Mouse (Mus musculus): Measurements from ENCODE around the gene Ttc27. TPM values are rescaled to one million over a fixed set of nuclear protein-coding genes. Genes with fewer than 3 reads are reported as not detected.

The Ttc27 gene
- polyA plus RNA-seq, 1 experiment: 23.0 TPM

DNA sequence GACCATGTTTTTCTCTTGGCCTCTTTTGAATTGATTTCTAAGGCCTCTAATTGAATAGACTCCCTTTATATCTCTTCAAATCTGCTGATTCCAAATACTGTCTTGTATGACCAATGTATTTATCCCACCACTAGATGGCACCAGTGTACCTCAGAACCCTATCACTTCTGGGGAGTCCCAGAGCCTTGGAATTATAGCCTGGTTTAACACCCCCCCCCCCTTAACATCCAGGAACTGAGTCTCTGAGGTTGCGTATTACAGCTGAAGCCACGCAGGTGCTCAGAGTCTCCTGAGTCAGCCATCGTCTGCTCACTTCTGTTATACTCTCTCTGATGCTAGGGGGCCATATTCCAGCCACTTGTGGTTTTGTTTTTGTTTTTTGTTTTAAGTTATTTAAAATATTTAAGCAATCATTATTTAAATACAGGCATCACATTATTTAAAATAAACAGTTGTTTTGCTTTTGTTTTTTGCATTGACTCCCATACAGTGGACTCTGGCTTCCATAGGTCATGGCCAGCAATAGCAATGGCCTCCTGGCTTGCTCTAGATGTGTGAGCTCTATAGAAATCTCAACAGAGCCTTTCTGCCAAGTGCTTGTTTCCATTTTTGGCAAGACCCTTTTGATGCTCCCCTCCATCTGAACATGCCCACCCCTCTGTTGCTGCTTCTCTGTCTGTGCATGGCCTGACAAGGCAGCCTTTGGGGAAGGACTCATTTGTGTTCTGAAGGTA, 93.5 kb downstream of the Ttc27 start:
- Histone ChIP-seq H3K4me1 (ENCODE audit: control insufficient read depth, insufficient read depth, low read length) (no peaks in the 10 kb centered on the region; the same call in 1 of the 2 replicates), H3K4me3 (replicated peaks; ENCODE audit: control insufficient read depth, low read depth, low read length) (no peak overlapping the region), H3K27ac (ENCODE audit: control insufficient read depth, insufficient read depth, low read depth, low read length, poor library complexity) (no peak overlapping the region)
- TF ChIP-seq CTCF (IDR thresholded peaks at IDR 0.05; ENCODE audit: control insufficient read depth, insufficient read depth, low read length) (no peak), POLR2A (IDR thresholded peaks at IDR 0.05; ENCODE audit: borderline replicate concordance, control insufficient read depth, low read depth, low read length) (no peak)
- 68% methylated on average over 3 of the region's 3 CpGs for whole genome bisulfite sequencing

DNA sequence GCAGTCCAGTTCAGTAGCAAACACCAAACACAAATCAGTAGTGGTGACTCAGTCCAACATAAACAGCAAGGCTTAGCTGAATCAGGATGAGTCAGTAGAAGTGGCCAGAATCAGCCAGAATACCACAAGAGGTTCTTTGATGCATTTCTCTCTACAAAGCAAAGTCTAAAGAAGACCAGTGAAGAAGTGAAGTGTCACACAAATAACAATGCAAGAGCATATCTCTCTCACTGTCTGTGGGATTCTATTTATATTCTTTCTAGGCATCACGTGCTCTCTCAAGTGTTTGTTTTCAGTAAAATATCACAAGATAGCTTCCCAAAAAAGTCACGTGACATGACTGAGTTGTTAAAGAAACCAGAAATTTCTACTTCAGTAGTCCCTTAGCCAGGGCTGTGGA, 102.2 kb downstream of the Ttc27 start:
- no peaks in the 10 kb centered on the region for H3K4me1 ChIP-seq (ENCODE audit: control insufficient read depth, insufficient read depth, low read length)
- TF ChIP-seq POLR2A (IDR thresholded peaks at IDR 0.05; ENCODE audit: borderline replicate concordance, control insufficient read depth, low read depth, low read length): no peak
- TF ChIP-seq CTCF (IDR thresholded peaks at IDR 0.05; ENCODE audit: control insufficient read depth, insufficient read depth, low read length): no peak
- no peak overlapping the region for H3K27ac ChIP-seq (ENCODE audit: control insufficient read depth, insufficient read depth, low read depth, low read length, poor library complexity)
- WGBS: 68% methylated on average over 2 of the region's 2 CpGs
- H3K4me3 ChIP-seq (replicated peaks; ENCODE audit: control insufficient read depth, low read depth, low read length): no peak overlapping the region

DNA sequence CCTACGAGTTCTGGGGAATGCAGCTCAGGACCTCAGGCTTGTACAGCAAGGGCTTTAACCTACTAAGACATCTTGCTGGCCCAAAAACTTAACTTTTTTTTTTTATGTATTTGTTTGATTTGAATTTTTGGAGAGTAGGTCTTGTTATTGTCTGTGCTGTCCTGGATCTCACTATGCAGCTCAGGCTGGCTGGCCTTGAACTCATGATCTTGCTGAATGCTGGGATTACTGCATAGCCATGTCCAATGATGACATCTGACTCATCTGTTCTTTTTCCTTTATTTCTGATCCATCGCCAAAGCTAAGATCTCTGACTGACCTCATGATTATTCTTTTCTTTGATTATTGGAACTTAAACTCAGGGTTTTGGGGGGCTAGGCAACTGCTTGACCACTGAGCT, 113.3 kb downstream of the Ttc27 start:
- Histone ChIP-seq H3K27ac (ENCODE audit: control insufficient read depth, insufficient read depth, low read depth, low read length, poor library complexity) (no peak overlapping the region), H3K4me1 (ENCODE audit: control insufficient read depth, insufficient read depth, low read length) (no peaks in the 10 kb centered on the region), H3K4me3 (replicated peaks; ENCODE audit: control insufficient read depth, low read depth, low read length) (no peak overlapping the region)
- 75% methylated on average over 2 of the region's 2 CpGs for WGBS
- no peak for TF ChIP-seq CTCF (IDR thresholded peaks at IDR 0.05; ENCODE audit: control insufficient read depth, insufficient read depth, low read length)
- no peak for TF ChIP-seq POLR2A (IDR thresholded peaks at IDR 0.05; ENCODE audit: borderline replicate concordance, control insufficient read depth, low read depth, low read length)

DNA sequence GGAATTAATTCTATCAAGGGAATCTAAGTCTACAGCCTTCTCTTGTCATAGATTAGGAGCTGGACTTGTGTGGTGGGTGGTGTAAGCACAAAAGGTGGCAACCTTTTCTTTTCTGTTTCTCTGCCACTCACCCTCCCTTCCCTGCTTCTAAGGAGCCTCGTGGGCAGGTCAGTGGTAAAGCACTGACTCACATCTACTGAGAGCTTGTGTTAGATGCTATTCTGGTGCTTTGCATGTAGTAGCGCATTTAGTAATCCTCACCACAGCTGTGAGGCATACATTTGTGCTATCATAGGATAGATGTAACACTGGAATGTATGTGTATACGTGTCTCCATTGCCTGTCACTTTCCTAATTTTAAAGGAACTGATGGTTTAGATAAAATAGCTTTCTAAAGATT, 124.2 kb downstream of the Ttc27 start:
- Histone ChIP-seq H3K27ac (ENCODE audit: control insufficient read depth, insufficient read depth, low read depth, low read length, poor library complexity) (no peak overlapping the region), H3K4me3 (replicated peaks; ENCODE audit: control insufficient read depth, low read depth, low read length) (no peak overlapping the region), H3K4me1 (ENCODE audit: control insufficient read depth, insufficient read depth, low read length) (no peaks in the 10 kb centered on the region)
- WGBS: 79% methylated on average over 3 of the region's 3 CpGs
- no peak for TF ChIP-seq CTCF (IDR thresholded peaks at IDR 0.05; ENCODE audit: control insufficient read depth, insufficient read depth, low read length)
- no peak for TF ChIP-seq POLR2A (IDR thresholded peaks at IDR 0.05; ENCODE audit: borderline replicate concordance, control insufficient read depth, low read depth, low read length)

DNA sequence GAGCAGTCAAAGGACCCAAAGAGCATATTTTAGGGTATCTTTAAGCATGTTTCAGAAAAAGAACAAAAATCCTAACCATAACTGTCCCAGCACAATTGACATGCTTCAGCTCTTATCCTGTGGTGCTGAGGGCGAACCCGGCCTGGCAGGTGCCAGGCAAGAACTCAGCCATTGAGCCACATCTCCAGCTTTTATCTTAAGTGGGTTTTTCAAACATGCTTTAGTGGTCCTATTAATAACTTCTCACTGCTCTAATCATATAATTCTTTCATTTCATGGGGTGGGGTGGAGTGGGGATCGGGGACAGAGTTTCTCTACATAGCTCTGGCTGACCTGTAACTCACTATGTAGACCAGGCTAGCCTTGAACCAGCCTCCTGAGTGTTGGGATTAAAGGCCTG, 125.1 kb downstream of the Ttc27 start:
- TF ChIP-seq CTCF (IDR thresholded peaks at IDR 0.05; ENCODE audit: control insufficient read depth, insufficient read depth, low read length) (no peak), POLR2A (IDR thresholded peaks at IDR 0.05; ENCODE audit: borderline replicate concordance, control insufficient read depth, low read depth, low read length) (no peak)
- Histone ChIP-seq H3K4me3 (replicated peaks; ENCODE audit: control insufficient read depth, low read depth, low read length) (no peak overlapping the region), H3K4me1 (ENCODE audit: control insufficient read depth, insufficient read depth, low read length) (no peaks in the 10 kb centered on the region), H3K27ac (ENCODE audit: control insufficient read depth, insufficient read depth, low read depth, low read length, poor library complexity) (no peak overlapping the region)
- 76% methylated on average over 3 of the region's 3 CpGs for WGBS

DNA sequence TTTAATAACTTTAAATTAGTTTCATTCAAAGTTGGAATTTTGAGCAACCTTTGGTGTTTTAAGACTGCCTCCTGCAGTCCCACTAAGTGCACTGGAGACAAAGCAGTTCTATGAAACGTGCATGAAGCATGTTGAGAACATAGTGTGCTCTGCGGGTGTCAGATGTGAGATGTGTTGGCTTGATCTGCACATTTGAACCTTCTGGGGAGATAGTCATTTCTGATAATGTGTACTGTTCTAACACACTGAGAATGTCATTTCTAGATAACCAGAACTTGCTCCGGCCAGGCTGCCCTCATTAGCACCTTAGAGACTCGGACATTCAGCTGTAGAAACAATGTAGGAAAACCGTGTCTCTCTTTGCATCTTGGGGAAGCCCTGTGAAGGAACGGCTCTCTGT, 126.0 kb downstream of the Ttc27 start:
- H3K4me3 ChIP-seq (replicated peaks; ENCODE audit: control insufficient read depth, low read depth, low read length): no peak overlapping the region
- 66% methylated on average over 6 of the region's 6 CpGs for WGBS
- no peak for TF ChIP-seq CTCF (IDR thresholded peaks at IDR 0.05; ENCODE audit: control insufficient read depth, insufficient read depth, low read length)
- TF ChIP-seq POLR2A (IDR thresholded peaks at IDR 0.05; ENCODE audit: borderline replicate concordance, control insufficient read depth, low read depth, low read length): no peak
- H3K27ac ChIP-seq (ENCODE audit: control insufficient read depth, insufficient read depth, low read depth, low read length, poor library complexity): no peak overlapping the region
- no peaks in the 10 kb centered on the region for H3K4me1 ChIP-seq (ENCODE audit: control insufficient read depth, insufficient read depth, low read length)

DNA sequence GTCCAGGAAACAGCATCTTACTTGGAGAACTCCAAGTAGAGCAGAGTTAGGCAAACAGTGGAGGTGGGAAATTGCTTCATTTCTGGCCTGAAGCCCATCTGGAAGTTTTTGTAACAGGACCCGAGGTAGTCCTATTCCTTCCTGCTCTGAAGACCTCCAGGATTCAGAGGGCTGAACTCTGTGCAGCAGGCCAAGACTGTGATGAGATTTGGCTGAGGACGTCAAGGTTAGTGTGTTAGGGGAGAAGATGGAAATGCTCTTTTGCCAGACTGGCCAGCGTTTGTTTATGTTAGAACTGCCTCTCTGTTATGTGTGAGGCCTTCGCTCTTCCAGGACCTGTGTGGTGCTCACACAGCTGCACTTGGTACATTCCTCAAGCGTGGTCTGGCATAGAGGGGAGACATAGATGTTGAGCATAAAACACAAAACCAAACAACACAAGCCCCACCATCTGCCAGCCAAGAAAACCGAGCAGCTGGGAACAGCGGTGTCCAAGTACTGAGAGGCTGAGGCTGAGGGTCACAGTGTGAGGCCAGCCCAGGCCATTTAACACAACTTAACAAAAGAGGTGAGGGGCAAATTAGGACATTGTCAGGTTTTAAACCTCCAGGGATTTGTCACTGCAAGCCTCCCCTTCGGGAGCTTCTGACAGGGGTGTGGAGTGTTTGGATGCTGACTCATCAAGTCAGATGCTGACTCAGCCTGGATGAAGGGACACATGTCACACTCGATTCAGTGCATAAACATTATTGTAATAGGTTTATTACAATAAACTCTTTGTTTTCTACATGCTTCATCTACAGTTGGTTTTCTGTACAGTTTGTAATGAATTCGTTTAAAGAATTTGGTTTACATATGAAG, 128.7 kb downstream of the Ttc27 start:
- WGBS: 75% methylated on average over 10 of the region's 10 CpGs
- TF ChIP-seq CTCF (IDR thresholded peaks at IDR 0.05; ENCODE audit: control insufficient read depth, insufficient read depth, low read length): no peak
- no peak for TF ChIP-seq POLR2A (IDR thresholded peaks at IDR 0.05; ENCODE audit: borderline replicate concordance, control insufficient read depth, low read depth, low read length)
- H3K4me1 ChIP-seq (ENCODE audit: control insufficient read depth, insufficient read depth, low read length): no peaks in the 10 kb centered on the region
- H3K4me3 ChIP-seq (replicated peaks; ENCODE audit: control insufficient read depth, low read depth, low read length): no peak overlapping the region
- H3K27ac ChIP-seq (ENCODE audit: control insufficient read depth, insufficient read depth, low read depth, low read length, poor library complexity): no peak overlapping the region

DNA sequence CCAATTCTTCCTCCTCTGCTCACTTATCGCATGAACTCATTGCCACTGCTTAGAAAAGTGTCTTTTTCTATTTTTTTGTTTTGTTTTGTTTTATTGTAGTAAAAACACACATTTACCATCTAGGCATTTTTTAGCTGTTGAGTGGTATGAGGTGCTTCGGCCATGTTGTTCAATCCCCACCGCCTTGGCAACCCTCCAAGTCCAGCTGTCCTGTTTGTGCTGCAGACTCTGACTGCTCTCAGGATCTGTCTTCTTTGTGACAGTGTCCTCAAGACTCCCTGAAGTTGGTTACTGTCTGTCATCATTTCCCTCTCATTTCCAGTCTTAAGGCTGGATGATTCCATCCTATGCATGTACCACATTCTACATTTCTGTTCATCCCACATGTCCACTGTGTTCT, 132.7 kb downstream of the Ttc27 start:
- Histone ChIP-seq H3K4me3 (replicated peaks; ENCODE audit: control insufficient read depth, low read depth, low read length) (no peak overlapping the region), H3K27ac (ENCODE audit: control insufficient read depth, insufficient read depth, low read depth, low read length, poor library complexity) (no peak overlapping the region), H3K4me1 (ENCODE audit: control insufficient read depth, insufficient read depth, low read length) (no peaks in the 10 kb centered on the region)
- 86% methylated on average over 3 of the region's 3 CpGs for WGBS
- TF ChIP-seq CTCF (IDR thresholded peaks at IDR 0.05; ENCODE audit: control insufficient read depth, insufficient read depth, low read length): no peak
- TF ChIP-seq POLR2A (IDR thresholded peaks at IDR 0.05; ENCODE audit: borderline replicate concordance, control insufficient read depth, low read depth, low read length): no peak

Data from bone marrow, adult 2 months (tissue).